Mouse (Mus musculus) hematopoietic stem cell, adult 5-6 weeks (primary cell): ENCODE measurements at regions not wholly inside any gene's neighbourhood (a gene's known extent, or its start where the extent isn't known, plus 50 kb on each side); places are given as distances from the start of the nearest gene placed in this dataset.

ENCODE experiments used
- ATAC-seq, 2 experiments: fragments of 125-278 bp in 1 of 2; replicated peaks in 1 of 2; 2 replicates each; pipeline ENCODE4 v1.8.0; 2016 to 2017; ENCODE audit warnings: inconsistent platforms in 2 of 2, mild to moderate bottlenecking in 2 of 2, moderate number of reproducible peaks in 2 of 2, low read depth in 1 of 2, moderate TSS enrichment in 1 of 2; ENCODE audit not compliant: low FRiP score in 2 of 2, poor library complexity in 2 of 2, severe bottlenecking in 2 of 2, insufficient read depth in 1 of 2, low TSS enrichment in 1 of 2

GRCm38 (mm10) chr16:79168193-79168592, 77.3 kb upstream of the Tmprss15 start:
- ATAC-seq, result peak; percentile 66 to 86; a peak in 3 of 4 replicates

- no peak for ATAC-seq
Observed at GRCm38 (mm10) chr16:79142813-79143212, 51.9 kb upstream of the Tmprss15 start.
